22 mouse cellular contexts compared by ENCODE assay signal in the genomic region with DNA sequence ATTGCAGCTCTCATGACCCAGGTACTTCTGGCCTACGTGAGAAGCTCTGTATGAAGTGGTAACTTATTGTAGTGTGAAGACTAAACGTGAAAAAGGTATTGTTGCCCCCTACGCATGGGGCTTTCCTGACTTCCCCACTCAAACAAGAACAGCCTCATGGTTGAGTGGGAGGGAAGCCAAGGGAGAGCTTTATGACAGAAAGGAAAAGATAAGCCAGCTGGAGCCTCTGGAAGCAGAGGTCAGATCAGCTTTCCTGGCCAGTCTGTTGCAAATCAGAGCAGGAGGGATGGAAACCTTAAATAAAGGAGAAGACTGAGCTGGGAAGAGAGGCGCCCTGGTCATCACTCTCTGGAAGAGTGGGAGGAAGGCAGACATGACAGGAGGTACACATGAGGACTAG. TPM values are rescaled to one million over a fixed set of nuclear protein-coding genes. Genes with fewer than 3 reads are reported as not detected.
DNase-seq lines count a peak whose midpoint lies in the region; ATAC-seq and TF ChIP-seq lines count a peak whose summit lies in the region.
"Had no signal": no experiment of that assay in that cellular context is flagged by ENCODE, and none has a peak within 500 bp of the region (broad histone marks: within the 10 kb centered on the region; RNA-seq: fewer than 3 reads in every experiment).

No protein-coding gene starts in this region.

- WGBS in forebrain, embryonic 14.5 days: 89% methylated on average over 4 of the region's 4 CpGs
- 90% methylated on average over 4 of the region's 4 CpGs for WGBS in forebrain, postnatal 0 days
- WGBS in heart, embryonic 16.5 days: 43% methylated on average over 4 of the region's 4 CpGs
- 38% methylated on average over 4 of the region's 4 CpGs for WGBS in kidney, embryonic 15.5 days
- WGBS in stomach, embryonic 16.5 days: 55% methylated on average over 4 of the region's 4 CpGs
- 69% methylated on average over 4 of the region's 4 CpGs for WGBS in stomach, postnatal 0 days

- ATAC-seq in forebrain, embryonic 14.5 days: no peak
- no peak for ATAC-seq in forebrain, postnatal 0 days
- ATAC-seq in heart, embryonic 16.5 days (replicated peaks; ENCODE audit: extremely low read depth, insufficient read depth, low FRiP score): peak; percentile 28; the same call in 1 of the 2 replicates
- ATAC-seq in kidney, embryonic 15.5 days (replicated peaks; ENCODE audit: low FRiP score): 0 out of 2 replicates have a peak, but pooled peaks have one; percentile 3
- ATAC-seq in stomach, embryonic 16.5 days (ENCODE audit: insufficient read depth, low FRiP score): no peak
- no peak for ATAC-seq in stomach, postnatal 0 days (ENCODE audit: low FRiP score, low TSS enrichment)
- ATAC-seq: CD4-positive, CD25-positive, alpha-beta regulatory T cell, adult 4 months; inflammation-experienced regulatory T-cells, adult 6 months; Patski had no signal

- no peaks in the 10 kb centered on the region for H3K9me3 ChIP-seq in forebrain, embryonic 14.5 days (replicated peaks; ENCODE audit: control insufficient read depth, low read length)
- no peaks in the 10 kb centered on the region for H3K9me3 ChIP-seq in forebrain, postnatal 0 days (ENCODE audit: low read length)
- no peaks in the 10 kb centered on the region for H3K9me3 ChIP-seq in heart, embryonic 16.5 days (replicated peaks; ENCODE audit: control insufficient read depth, low read length)
- H3K9me3 ChIP-seq in kidney, embryonic 15.5 days (replicated peaks): no peaks in the 10 kb centered on the region
- H3K9me3 ChIP-seq in stomach, embryonic 16.5 days (replicated peaks; ENCODE audit: control insufficient read depth, low read length): no peaks in the 10 kb centered on the region
- no peaks in the 10 kb centered on the region for H3K9me3 ChIP-seq in stomach, postnatal 0 days (ENCODE audit: control insufficient read depth, low read length)
- H3K9me3 ChIP-seq: forebrain, embryonic 12.5 days; limb, embryonic 13.5 days; liver, embryonic 13.5 days; lung, embryonic 15.5 days; midbrain, embryonic 10.5 days had no signal

- H3K4me1 ChIP-seq in forebrain, embryonic 14.5 days (ENCODE audit: control insufficient read depth, insufficient read depth, low read length): peaks cover 22% of the 10 kb centered on the region; the same call in 1 of the 2 replicates
- peaks cover 25% of the 10 kb centered on the region for H3K4me1 ChIP-seq in forebrain, postnatal 0 days (ENCODE audit: insufficient read depth)
- H3K4me1 ChIP-seq in heart, embryonic 16.5 days (ENCODE audit: control insufficient read depth, insufficient read depth, low read length): peaks cover 24% of the 10 kb centered on the region
- H3K4me1 ChIP-seq in kidney, embryonic 15.5 days: peaks cover 58% of the 10 kb centered on the region
- peaks cover 26% of the 10 kb centered on the region for H3K4me1 ChIP-seq in stomach, embryonic 16.5 days (ENCODE audit: control insufficient read depth, insufficient read depth, low read length)
- H3K4me1 ChIP-seq in stomach, postnatal 0 days (replicated peaks; ENCODE audit: control insufficient read depth, insufficient read depth): peaks cover 5% of the 10 kb centered on the region; the same call in 1 of the 2 replicates

- no peaks in the 10 kb centered on the region for H3K27me3 ChIP-seq in forebrain, embryonic 14.5 days (replicated peaks; ENCODE audit: control insufficient read depth, insufficient read depth, low read length)
- no peaks in the 10 kb centered on the region for H3K27me3 ChIP-seq in forebrain, postnatal 0 days (ENCODE audit: insufficient read depth, low read length)
- H3K27me3 ChIP-seq in heart, embryonic 16.5 days (ENCODE audit: control insufficient read depth, insufficient read depth, low read length): no peaks in the 10 kb centered on the region
- no peaks in the 10 kb centered on the region for H3K27me3 ChIP-seq in kidney, embryonic 15.5 days
- no peaks in the 10 kb centered on the region for H3K27me3 ChIP-seq in stomach, embryonic 16.5 days (ENCODE audit: control insufficient read depth, insufficient read depth, low read length)
- no peaks in the 10 kb centered on the region for H3K27me3 ChIP-seq in stomach, postnatal 0 days (ENCODE audit: control insufficient read depth, insufficient read depth, low read length)
- H3K27me3 ChIP-seq: forebrain, embryonic 12.5 days; limb, embryonic 13.5 days; liver, embryonic 13.5 days; lung, embryonic 15.5 days; Patski had no signal

- H3K9ac ChIP-seq in forebrain, embryonic 14.5 days (ENCODE audit: low read length): no peak overlapping the region
- H3K9ac ChIP-seq in forebrain, postnatal 0 days: no peak overlapping the region
- no peak overlapping the region for H3K9ac ChIP-seq in heart, embryonic 16.5 days (ENCODE audit: low read length)
- H3K9ac ChIP-seq in kidney, embryonic 15.5 days: no peak overlapping the region
- H3K9ac ChIP-seq in stomach, embryonic 16.5 days (ENCODE audit: low read length): no peak overlapping the region
- no peak overlapping the region for H3K9ac ChIP-seq in stomach, postnatal 0 days (ENCODE audit: low read length)
- H3K9ac ChIP-seq: forebrain, embryonic 12.5 days; limb, embryonic 13.5 days; liver, embryonic 13.5 days; lung, embryonic 15.5 days had no signal

- no peak for TF ChIP-seq EP300 in stomach, postnatal 0 days (optimal IDR thresholded peaks at IDR 0.05)

- no peak for DNase-seq in forebrain, embryonic 14.5 days (ENCODE audit: low spot score)
- no peak for DNase-seq in forebrain, postnatal 0 days
- DNase-seq in heart, adult 18-20 months: no peak
- no peak for DNase-seq in kidney, postnatal 14 days
- DNase-seq in stomach, postnatal 0 days (ENCODE audit: low spot score): no peak
- DNase-seq: adrenal gland, postnatal 14 days; cerebellum, adult 9-11 months; gastrocnemius, postnatal 25 days; layer of hippocampus, postnatal 36 days; liver, embryonic 13.5 days; thymus, postnatal 25 days had no signal

- TF ChIP-seq CTCF in forebrain, postnatal 0 days (IDR thresholded peaks at IDR 0.05; ENCODE audit: low read depth): no peak
- TF ChIP-seq CTCF in stomach, postnatal 0 days (IDR thresholded peaks at IDR 0.05; ENCODE audit: low read depth): no peak

- no peak overlapping the region for H3K4me3 ChIP-seq in forebrain, embryonic 14.5 days (ENCODE audit: low read depth, low read length)
- no peak overlapping the region for H3K4me3 ChIP-seq in forebrain, postnatal 0 days (ENCODE audit: low read depth, low read length)
- no peak overlapping the region for H3K4me3 ChIP-seq in heart, embryonic 16.5 days (ENCODE audit: low read length)
- H3K4me3 ChIP-seq in kidney, embryonic 15.5 days (replicated peaks): no peak overlapping the region
- H3K4me3 ChIP-seq in stomach, embryonic 16.5 days (replicated peaks; ENCODE audit: low read length): no peak overlapping the region
- no peak overlapping the region for H3K4me3 ChIP-seq in stomach, postnatal 0 days (ENCODE audit: low read depth, low read length)
- H3K4me3 ChIP-seq: forebrain, embryonic 12.5 days; limb, embryonic 13.5 days; liver, embryonic 13.5 days; lung, embryonic 15.5 days; midbrain, embryonic 10.5 days had no signal

- H3K27ac ChIP-seq in forebrain, embryonic 14.5 days (ENCODE audit: low read depth, low read length): peak overlapping the region; percentile 33; the same call in 1 of the 2 replicates
- H3K27ac ChIP-seq in forebrain, postnatal 0 days (ENCODE audit: low read depth, low read length): no peak overlapping the region
- H3K27ac ChIP-seq in heart, embryonic 16.5 days (ENCODE audit: low read length): peak overlapping the region; percentile 8; the same call in 1 of the 2 replicates
- H3K27ac ChIP-seq in kidney, embryonic 15.5 days: peak overlapping the region; percentile 55
- peak overlapping the region; percentile 56; the same call in 1 of the 2 replicates for H3K27ac ChIP-seq in stomach, embryonic 16.5 days (ENCODE audit: low read length)
- H3K27ac ChIP-seq in stomach, postnatal 0 days (replicated peaks): no peak overlapping the region
- H3K27ac ChIP-seq: forebrain, embryonic 12.5 days; limb, embryonic 13.5 days; liver, embryonic 13.5 days; lung, embryonic 15.5 days; macrophage; midbrain, embryonic 10.5 days had no signal

- H3K36me3 ChIP-seq in forebrain, embryonic 14.5 days (ENCODE audit: control insufficient read depth, insufficient read depth, low read length): peaks cover 25% of the 10 kb centered on the region
- H3K36me3 ChIP-seq in forebrain, postnatal 0 days (ENCODE audit: insufficient read depth): peaks cover 12% of the 10 kb centered on the region
- no peaks in the 10 kb centered on the region for H3K36me3 ChIP-seq in heart, embryonic 16.5 days (ENCODE audit: control insufficient read depth, insufficient read depth)
- H3K36me3 ChIP-seq in kidney, embryonic 15.5 days: no peaks in the 10 kb centered on the region
- no peaks in the 10 kb centered on the region; the same call in 1 of the 2 replicates for H3K36me3 ChIP-seq in stomach, embryonic 16.5 days (ENCODE audit: control insufficient read depth, insufficient read depth, low read length)
- no peaks in the 10 kb centered on the region for H3K36me3 ChIP-seq in stomach, postnatal 0 days (ENCODE audit: control insufficient read depth, insufficient read depth, low read length)
- H3K36me3 ChIP-seq: liver, embryonic 13.5 days had no signal

- H3K4me2 ChIP-seq in forebrain, embryonic 14.5 days (ENCODE audit: low read length): no peak overlapping the region
- no peak overlapping the region for H3K4me2 ChIP-seq in forebrain, postnatal 0 days (ENCODE audit: low read depth)
- no peak overlapping the region for H3K4me2 ChIP-seq in heart, embryonic 16.5 days (ENCODE audit: low read depth, low read length)
- H3K4me2 ChIP-seq in kidney, embryonic 15.5 days: no peak overlapping the region
- no peak overlapping the region for H3K4me2 ChIP-seq in stomach, embryonic 16.5 days (ENCODE audit: low read depth, low read length)
- no peak overlapping the region for H3K4me2 ChIP-seq in stomach, postnatal 0 days (replicated peaks; ENCODE audit: low read depth)
- H3K4me2 ChIP-seq: forebrain, embryonic 12.5 days; limb, embryonic 13.5 days; liver, embryonic 13.5 days; lung, embryonic 15.5 days had no signal

RNA-seq across cellular contexts. Expression of a gene that starts 43.7 kb away (rescaled TPM):
- polyA plus RNA-seq in forebrain, embryonic 14.5 days (2014; fragmentation: Nextera tagmentation; extraction: Ambion mirVana): 4.8 and 5.7 TPM in 2 replicates
- total RNA-seq in forebrain, postnatal 0 days (2014; rRNA removed): 0.24 and 0.77 TPM in 2 replicates
- 4.8 and 6.0 TPM in 2 replicates for polyA plus RNA-seq in forebrain, postnatal 0 days (2015; fragmentation: Nextera tagmentation; extraction: Ambion mirVana)
- polyA plus RNA-seq in heart, embryonic 16.5 days (2015; fragmentation: Nextera tagmentation; extraction: Ambion mirVana): 10.7 and 12.5 TPM in 2 replicates
- total RNA-seq in heart, adult 18-20 months (2021): 1 to 10 TPM; 4.7 to 5.4 TPM
- 15.9 and 18.5 TPM in 2 replicates for polyA plus RNA-seq in kidney, embryonic 15.5 days (2015; fragmentation: Nextera tagmentation; extraction: Ambion mirVana)
- polyA plus RNA-seq in stomach, embryonic 16.5 days (2015; fragmentation: Nextera tagmentation; extraction: Ambion mirVana): 32.1 and 33.1 TPM in 2 replicates
- 19.4 and 24.1 TPM in 2 replicates for polyA plus RNA-seq in stomach, postnatal 0 days (2015; fragmentation: Nextera tagmentation; extraction: Ambion mirVana)

Comparison
In these comparisons a context has a peak if more than half of its experiments do, and no peak if none do; other contexts are left out.
1. H3K27ac ChIP-seq: peak in forebrain, embryonic 14.5 days (single experiment), heart, embryonic 16.5 days (single experiment), kidney, embryonic 15.5 days (single experiment) and stomach, embryonic 16.5 days (single experiment); none in forebrain, postnatal 0 days (single experiment) and stomach, postnatal 0 days (single experiment).
2. ATAC-seq: peak in heart, embryonic 16.5 days (single experiment) and kidney, embryonic 15.5 days (single experiment); none in forebrain, embryonic 14.5 days (single experiment), forebrain, postnatal 0 days (single experiment), stomach, embryonic 16.5 days (single experiment) and stomach, postnatal 0 days (single experiment).